Mouse (Mus musculus) heart, embryonic 16.5 days (tissue): ENCODE measurements at regions not wholly inside any gene's neighbourhood (a gene's known extent, or its start where the extent isn't known, plus 50 kb on each side); places are given as distances from the start of the nearest gene placed in this dataset.

Experiments used
- ATAC-seq: fragments of 200-750 bp; cut with Nextera tagmentation; replicated peaks from 2 replicates; pipeline ENCODE4 v1.8.0; 2017; ENCODE audit warnings: moderate number of reproducible peaks; ENCODE audit not compliant: insufficient read depth, low FRiP score; ENCODE audit errors: extremely low read depth
- H3K27ac ChIP-seq: fragments of 300-500 bp; sonication (generic); 2 replicates; pipeline ENCODE4 v1.5.1; 2014; ENCODE audit warnings: mild to moderate bottlenecking, low read length, control low read depth, moderate library complexity
- H3K27me3 ChIP-seq: fragments of 300-500 bp; sonication (generic); 2 replicates; pipeline ENCODE4 v1.6.1; 2014; ENCODE audit warnings: low read length, mixed read lengths; ENCODE audit not compliant: control insufficient read depth, insufficient read depth
- H3K36me3 ChIP-seq: fragments of 300-500 bp; sonication (generic); 2 replicates; pipeline ENCODE4 v1.6.1; 2014; ENCODE audit not compliant: control insufficient read depth, insufficient read depth
- H3K4me1 ChIP-seq: fragments of 300-500 bp; sonication (generic); 2 replicates; pipeline ENCODE4 v1.6.1; 2014; ENCODE audit warnings: low read length, mixed read lengths; ENCODE audit not compliant: control insufficient read depth, insufficient read depth
- H3K4me2 ChIP-seq: fragments of 300-500 bp; sonication (generic); 2 replicates; pipeline ENCODE4 v1.6.1; 2014; ENCODE audit warnings: low read depth, mild to moderate bottlenecking, control low read depth, low read length
- H3K4me3 ChIP-seq: fragments of 300-500 bp; sonication (generic); 2 replicates; pipeline ENCODE4 v1.5.1; 2014; ENCODE audit warnings: mild to moderate bottlenecking, control low read depth, low read length
- H3K9ac ChIP-seq: fragments of 300-500 bp; sonication (generic); 2 replicates; pipeline ENCODE4 v1.6.1; 2014; ENCODE audit warnings: low read length, control low read depth
- H3K9me3 ChIP-seq: fragments of 300-500 bp; sonication (generic); replicated peaks from 2 replicates; pipeline ENCODE4 v1.6.1; 2016; ENCODE audit warnings: low read length; ENCODE audit not compliant: control insufficient read depth
- WGBS: fragments of 180-500 bp; shearing (Covaris S2); extraction: QIAGEN DNeasy Blood & Tissue Kit; methylation state at CpG from one replicate; pipeline ENCODE4 v1.1.7; 2014; 5-methylcytosine and 5-hydroxymethylcytosine counted together

DNA sequence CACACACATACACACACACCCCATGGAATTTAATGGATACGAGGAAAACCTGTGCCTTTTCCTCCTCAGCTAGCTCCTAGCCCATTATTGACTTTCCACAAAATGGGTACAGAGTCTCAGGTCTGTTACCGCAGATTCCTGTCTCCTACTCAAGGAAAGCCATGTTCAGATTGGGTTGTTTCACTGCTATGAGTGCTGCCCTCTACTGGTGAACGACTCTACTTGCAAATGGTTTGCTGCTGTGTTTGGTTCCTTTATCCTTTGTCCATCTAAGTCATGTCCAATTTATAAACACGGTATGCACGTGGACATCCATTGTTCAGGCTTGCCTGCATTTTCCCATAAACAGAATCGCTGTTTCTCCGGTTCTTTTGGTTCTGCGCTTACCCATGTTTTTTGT, 144.4 kb upstream of the Acsl4 start:
- ATAC-seq, result no peak
- H3K36me3 ChIP-seq, result no peaks in the 10 kb centered on the region
- no peak overlapping the region for H3K27ac ChIP-seq
- no peaks in the 10 kb centered on the region for H3K4me1 ChIP-seq
- H3K9me3 ChIP-seq, result no peaks in the 10 kb centered on the region
- no peak overlapping the region for H3K9ac ChIP-seq
- no peak overlapping the region for H3K4me2 ChIP-seq
- H3K4me3 ChIP-seq, result no peak overlapping the region
- no peaks in the 10 kb centered on the region for H3K27me3 ChIP-seq
- 39% methylated on average over 8 of the region's 8 CpGs for WGBS

DNA sequence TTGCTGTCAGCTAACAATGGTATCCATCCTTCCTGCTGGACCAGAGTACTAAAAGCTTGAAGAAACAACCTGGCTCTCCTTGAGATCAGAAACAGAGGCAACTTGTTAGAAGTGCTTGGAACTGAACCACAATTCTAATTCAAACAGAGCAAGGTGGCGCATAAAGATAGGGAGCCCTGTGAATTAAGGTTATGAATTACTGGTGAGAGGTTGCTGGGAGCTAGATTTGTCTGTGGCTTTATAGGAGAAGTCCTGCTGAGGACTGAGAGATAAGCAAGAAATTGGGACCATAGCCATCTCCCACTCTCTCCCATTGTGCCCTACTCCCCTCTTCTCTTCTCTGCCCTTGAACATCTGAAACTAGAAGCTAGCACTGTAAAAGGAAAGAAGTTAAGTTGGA, 145.2 kb upstream of the Acsl4 start:
- Histone ChIP-seq H3K4me1 (no peaks in the 10 kb centered on the region), H3K27ac (no peak overlapping the region), H3K4me2 (no peak overlapping the region), H3K9ac (no peak overlapping the region), H3K36me3 (no peaks in the 10 kb centered on the region), H3K27me3 (no peaks in the 10 kb centered on the region), H3K9me3 (no peaks in the 10 kb centered on the region), H3K4me3 (no peak overlapping the region)
- 83% methylated on average over 1 of the region's 1 CpGs for WGBS
- ATAC-seq, result no peak

DNA sequence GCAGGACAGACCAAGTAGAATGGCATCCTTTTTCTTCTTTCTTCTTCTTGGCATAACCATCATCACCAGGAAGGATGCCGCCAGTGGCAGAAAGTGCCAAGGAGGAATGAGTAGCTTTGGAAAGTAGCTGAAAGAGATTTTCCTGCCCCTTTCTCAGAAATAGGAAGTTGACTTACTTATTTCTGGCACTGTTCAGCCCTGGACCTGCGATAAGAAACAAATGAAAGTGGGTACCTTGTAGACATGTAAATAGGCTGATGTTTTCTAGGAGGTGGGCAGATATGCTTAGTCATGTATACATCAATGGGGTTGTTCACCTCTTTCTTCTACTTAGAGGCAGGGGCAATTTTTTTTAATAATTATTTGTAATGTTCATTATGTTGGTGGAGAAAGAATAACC, 145.3 kb upstream of the Tmem164 start:
- no peak overlapping the region for H3K4me2 ChIP-seq
- H3K9me3 ChIP-seq, result no peaks in the 10 kb centered on the region
- no peaks in the 10 kb centered on the region for H3K4me1 ChIP-seq
- WGBS, result 78% methylated on average over 2 of the region's 2 CpGs
- H3K9ac ChIP-seq, result no peak overlapping the region
- no peaks in the 10 kb centered on the region for H3K36me3 ChIP-seq
- H3K27ac ChIP-seq, result no peak overlapping the region
- no peaks in the 10 kb centered on the region for H3K27me3 ChIP-seq
- no peak for ATAC-seq
- H3K4me3 ChIP-seq, result no peak overlapping the region

DNA sequence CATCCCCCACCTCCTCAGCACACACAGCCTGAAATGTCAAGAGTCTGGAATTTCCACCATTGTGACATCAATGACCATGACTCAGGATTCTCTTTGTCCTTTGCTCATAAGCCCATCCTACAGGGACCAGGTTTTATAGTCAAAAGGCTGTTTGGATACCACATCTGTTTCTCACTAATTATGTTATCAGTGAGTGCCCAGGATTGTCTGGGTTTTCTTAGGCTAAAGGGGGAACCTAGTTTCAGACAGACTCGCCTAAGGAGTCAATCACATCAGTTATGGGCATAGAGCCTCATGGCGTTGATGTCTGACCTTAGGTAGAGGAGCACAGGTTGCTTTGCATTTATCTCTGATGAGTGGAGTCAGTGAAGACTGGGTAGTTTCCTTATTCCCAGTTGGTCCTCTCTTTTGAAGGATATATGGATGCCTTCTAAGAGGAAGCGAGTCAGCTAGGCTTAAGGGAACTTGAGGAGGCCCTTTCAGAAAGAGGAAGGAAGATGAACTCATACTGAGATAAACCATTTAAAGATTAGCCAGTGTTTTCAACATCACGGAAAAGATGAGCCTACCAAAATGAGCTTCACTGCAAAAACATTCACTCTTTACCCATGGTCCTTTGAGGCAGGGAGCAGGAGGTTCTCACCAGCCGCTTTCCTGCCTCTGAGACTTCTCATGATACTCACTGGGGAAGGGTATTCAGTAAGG, 143.8 kb upstream of the Tmem164 start:
- H3K4me3 ChIP-seq, result no peak overlapping the region
- H3K27me3 ChIP-seq, result no peaks in the 10 kb centered on the region
- no peak overlapping the region for H3K4me2 ChIP-seq
- no peaks in the 10 kb centered on the region for H3K9me3 ChIP-seq
- H3K4me1 ChIP-seq, result no peaks in the 10 kb centered on the region
- no peak overlapping the region for H3K27ac ChIP-seq
- H3K36me3 ChIP-seq, result no peaks in the 10 kb centered on the region
- WGBS, result 78% methylated on average over 5 of the region's 5 CpGs
- H3K9ac ChIP-seq, result no peak overlapping the region
- ATAC-seq, result no peak

DNA sequence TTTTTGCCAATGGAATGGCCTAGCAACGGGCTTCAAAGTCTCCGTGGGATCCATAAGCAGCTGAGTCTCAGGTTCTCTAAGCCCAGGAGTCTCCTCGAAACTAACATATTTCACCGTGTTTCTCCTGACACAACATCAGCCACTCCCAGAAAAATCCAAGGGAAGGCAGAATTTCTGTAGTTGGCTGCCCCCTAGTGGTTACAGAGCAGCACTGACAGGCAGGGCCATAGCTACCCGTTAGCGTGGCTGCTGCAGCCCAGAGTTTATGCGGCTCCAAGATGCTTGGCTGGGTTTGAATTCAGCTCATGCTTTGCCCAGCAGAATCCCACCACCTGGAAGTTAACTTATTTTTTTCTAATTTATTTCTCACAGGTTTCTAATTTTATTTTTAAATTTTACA, 140.9 kb upstream of the Tmem164 start:
- H3K4me2 ChIP-seq, result peak overlapping the region; percentile 38; the same call in 1 of the 2 replicates
- no peaks in the 10 kb centered on the region for H3K36me3 ChIP-seq
- H3K9me3 ChIP-seq, result no peaks in the 10 kb centered on the region
- H3K27me3 ChIP-seq, result no peaks in the 10 kb centered on the region; the same call in 1 of the 2 replicates
- no peak overlapping the region for H3K27ac ChIP-seq
- H3K4me3 ChIP-seq, result no peak overlapping the region
- no peaks in the 10 kb centered on the region for H3K4me1 ChIP-seq
- 13% methylated on average over 7 of the region's 7 CpGs for WGBS
- H3K9ac ChIP-seq, result no peak overlapping the region
- ATAC-seq, result no peak

DNA sequence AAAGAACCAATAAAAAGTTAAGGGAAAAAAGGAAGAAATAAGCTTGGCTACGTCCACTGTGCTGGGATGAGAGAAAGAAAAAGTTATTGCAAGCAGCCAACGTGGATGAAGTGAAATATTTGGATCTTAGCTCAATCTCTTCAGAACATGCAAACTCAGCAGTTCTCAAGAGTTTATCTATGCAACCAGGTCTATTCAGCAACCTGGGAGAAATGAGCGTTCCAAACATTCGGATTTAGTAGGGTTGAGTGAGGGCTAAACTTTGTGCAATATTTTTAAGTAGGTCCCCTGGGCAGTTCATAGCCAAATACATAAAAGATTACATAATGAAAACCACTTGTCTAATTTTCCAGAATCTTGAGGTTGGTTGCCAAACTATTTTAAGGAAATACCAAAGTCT, 129.0 kb upstream of the Tmem164 start:
- Histone ChIP-seq H3K27me3 (no peaks in the 10 kb centered on the region), H3K9me3 (no peaks in the 10 kb centered on the region), H3K4me2 (no peak overlapping the region), H3K9ac (no peak overlapping the region), H3K4me1 (no peaks in the 10 kb centered on the region), H3K4me3 (no peak overlapping the region), H3K27ac (no peak overlapping the region), H3K36me3 (no peaks in the 10 kb centered on the region)
- WGBS, result 65% methylated on average over 4 of the region's 4 CpGs
- no peak for ATAC-seq

DNA sequence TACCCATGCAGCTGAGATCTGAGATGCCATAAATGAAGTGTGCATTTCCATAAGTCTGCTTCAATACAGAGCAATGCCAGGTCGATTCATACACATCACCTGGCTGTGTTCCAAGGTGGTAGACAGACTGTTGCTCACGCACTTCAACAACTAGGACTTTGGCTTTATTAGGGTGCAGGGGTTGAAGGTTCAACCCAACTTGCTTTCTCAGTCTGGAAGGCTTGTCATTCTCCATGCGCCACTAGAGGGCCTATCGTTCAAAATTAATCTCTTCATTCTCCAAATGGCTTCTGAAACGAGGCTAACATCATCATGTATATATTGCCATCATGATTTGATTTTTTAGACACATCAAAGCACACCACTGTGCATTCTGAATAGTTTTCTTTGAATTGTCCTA, 127.0 kb upstream of the Tmem164 start:
- H3K4me1 ChIP-seq, result no peaks in the 10 kb centered on the region
- H3K4me3 ChIP-seq, result no peak overlapping the region
- ATAC-seq, result no peak
- H3K36me3 ChIP-seq, result no peaks in the 10 kb centered on the region
- 21% methylated on average over 5 of the region's 5 CpGs for WGBS
- H3K9ac ChIP-seq, result no peak overlapping the region
- H3K9me3 ChIP-seq, result no peaks in the 10 kb centered on the region
- no peak overlapping the region for H3K27ac ChIP-seq
- H3K27me3 ChIP-seq, result no peaks in the 10 kb centered on the region
- H3K4me2 ChIP-seq, result no peak overlapping the region

DNA sequence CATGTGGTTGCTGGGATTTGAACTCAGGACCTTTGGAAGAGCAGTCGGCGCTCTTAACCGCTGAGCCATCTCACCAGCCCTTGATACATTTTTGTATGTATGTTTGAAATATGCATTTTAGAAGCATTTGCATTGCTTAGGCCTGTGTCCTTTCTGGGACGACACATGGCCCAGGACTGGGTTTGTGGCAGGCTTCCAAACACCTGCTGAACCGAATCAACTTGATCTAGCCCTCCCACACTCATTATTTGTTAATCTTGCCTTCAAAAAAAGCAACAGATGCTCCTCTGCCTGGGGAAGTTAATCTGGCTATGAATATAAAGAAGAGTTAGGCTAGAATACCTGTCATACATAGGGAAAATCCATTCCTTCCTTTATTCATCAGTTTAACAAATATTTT, 123.7 kb upstream of the Tmem164 start:
- H3K9me3 ChIP-seq, result no peaks in the 10 kb centered on the region

DNA sequence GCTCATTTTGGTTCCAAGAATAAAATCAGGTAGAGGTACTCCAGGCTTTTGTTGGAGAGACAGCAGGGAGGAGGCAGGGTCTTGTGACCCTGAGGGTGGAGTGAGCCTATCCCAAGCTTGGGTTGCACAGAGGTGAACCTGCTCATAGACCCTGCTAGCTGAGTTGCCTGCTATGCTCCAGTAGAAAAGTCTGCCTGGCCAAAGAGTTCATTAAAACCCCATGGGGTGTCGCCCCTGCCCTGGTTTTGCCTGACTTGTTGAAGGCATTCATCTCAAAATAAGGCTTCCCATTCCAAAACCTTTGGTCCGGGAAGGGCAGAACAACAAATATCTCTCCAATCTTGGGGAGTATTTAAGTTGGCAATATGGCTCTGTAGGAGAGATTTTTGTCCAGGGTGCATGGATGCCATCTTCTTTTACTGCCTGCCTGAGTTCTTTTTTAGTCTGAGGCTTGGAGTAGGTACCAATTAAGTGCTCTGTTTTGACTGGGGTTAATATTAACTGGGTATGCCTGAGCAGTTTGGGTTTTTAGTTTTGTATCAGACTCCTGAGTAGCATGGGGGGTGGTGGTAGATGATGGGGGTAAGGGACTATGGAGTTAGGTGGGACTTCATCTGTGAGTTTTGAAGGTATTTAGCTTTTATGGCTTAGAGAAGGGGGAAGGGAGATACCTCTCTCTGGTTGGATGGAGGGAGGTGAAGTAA, 120.8 kb upstream of the Tmem164 start:
- ATAC-seq, result no peak
- no peak overlapping the region for H3K4me3 ChIP-seq
- H3K36me3 ChIP-seq, result no peaks in the 10 kb centered on the region
- no peaks in the 10 kb centered on the region for H3K4me1 ChIP-seq
- H3K27me3 ChIP-seq, result no peaks in the 10 kb centered on the region
- H3K9ac ChIP-seq, result no peak overlapping the region
- H3K9me3 ChIP-seq, result no peaks in the 10 kb centered on the region
- WGBS, result 61% methylated on average over 2 of the region's 2 CpGs
- no peak overlapping the region for H3K27ac ChIP-seq
- H3K4me2 ChIP-seq, result no peak overlapping the region

More for the DNA sequence above, 123.7 kb upstream of the Tmem164 start:
- Histone ChIP-seq H3K4me2 (no peak overlapping the region), H3K27me3 (no peaks in the 10 kb centered on the region), H3K9ac (no peak overlapping the region), H3K4me1 (no peaks in the 10 kb centered on the region), H3K36me3 (no peaks in the 10 kb centered on the region), H3K4me3 (no peak overlapping the region), H3K27ac (no peak overlapping the region)
- ATAC-seq, result no peak
- 72% methylated on average over 5 of the region's 5 CpGs for WGBS
